Mouse (Mus musculus): ENCODE data around the gene Gm5930. TPM values are rescaled to one million over a fixed set of nuclear protein-coding genes. Genes with fewer than 3 reads are reported as not detected.
"Not testable (repeated sequence)": the region's sequence is repeated elsewhere in the genome, so short reads cannot be mapped to it uniquely, and the experiment has no call there.

Gene Gm5930
- not detected in 2 replicates for polyA plus RNA-seq (2012; rRNA removed)
- not detected in 2 replicates for polyA plus RNA-seq (2014; fragmentation: Nextera tagmentation; extraction: Ambion mirVana)

- H3K9ac ChIP-seq (replicated peaks); H3K27ac ChIP-seq; ATAC-seq (ENCODE audit: insufficient read depth); H3K27me3 ChIP-seq (ENCODE audit: control insufficient read depth, insufficient read depth, low read length); DNase-seq (ENCODE audit: low read depth in 3 of 3, low spot score in 3 of 3); H3K4me2 ChIP-seq (ENCODE audit: low read depth); H3K4me1 ChIP-seq (replicated peaks; ENCODE audit: control insufficient read depth in 2 of 2, insufficient read depth in 2 of 2, low read length in 1 of 2); H3K36me3 ChIP-seq (replicated peaks; ENCODE audit: control insufficient read depth, insufficient read depth, low read depth); H3K9me3 ChIP-seq (ENCODE audit: control insufficient read depth, low read length); H3K4me3 ChIP-seq (ENCODE audit: insufficient read depth in 1 of 2, low read depth in 2 of 2, low read length in 2 of 2): not testable (repeated sequence)
- no CpG with 5 or more reads among the region's 2 CpGs for WGBS (ENCODE audit: insufficient replicate concordance)
Measured at GRCm38 (mm10) chr14:44338484-44338883, at the start of gene Gm5930. Gene Gm5930, minus strand, starts transcription at chr14:44338584.

DNA sequence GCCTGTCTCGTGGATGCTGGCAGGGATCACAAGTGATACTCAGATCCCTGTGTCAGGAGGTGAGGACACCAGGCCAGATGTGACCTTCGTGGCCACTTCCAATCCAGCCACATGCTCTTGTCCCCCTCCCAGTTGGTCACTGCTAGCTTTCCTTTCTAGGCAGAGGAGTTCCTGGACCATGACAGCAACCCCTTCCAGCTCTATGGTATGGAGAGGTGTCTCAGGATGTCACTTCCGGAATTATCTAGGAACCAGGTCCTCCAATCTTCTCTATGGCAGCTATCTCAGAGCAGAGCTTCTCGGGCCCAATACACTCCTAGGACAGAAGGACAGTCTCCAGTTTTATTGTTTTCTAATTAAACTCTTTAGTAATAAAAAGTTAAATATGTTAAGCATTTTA lies 45.8 kb upstream of the Gm5930 start:
- not testable (repeated sequence) for H3K27me3 ChIP-seq (ENCODE audit: control insufficient read depth, insufficient read depth, low read length); H3K27ac ChIP-seq; DNase-seq (ENCODE audit: low read depth in 3 of 3, low spot score in 3 of 3); ATAC-seq (ENCODE audit: insufficient read depth); H3K36me3 ChIP-seq (replicated peaks; ENCODE audit: control insufficient read depth, insufficient read depth, low read depth); H3K4me2 ChIP-seq (ENCODE audit: low read depth); H3K9me3 ChIP-seq (ENCODE audit: control insufficient read depth, low read length); H3K4me1 ChIP-seq (replicated peaks; ENCODE audit: control insufficient read depth in 2 of 2, insufficient read depth in 2 of 2, low read length in 1 of 2); H3K4me3 ChIP-seq (ENCODE audit: insufficient read depth in 1 of 2, low read depth in 2 of 2, low read length in 2 of 2); H3K9ac ChIP-seq (replicated peaks)
- WGBS (ENCODE audit: insufficient replicate concordance): 52% methylated on average over 4 of the region's 4 CpGs

DNA sequence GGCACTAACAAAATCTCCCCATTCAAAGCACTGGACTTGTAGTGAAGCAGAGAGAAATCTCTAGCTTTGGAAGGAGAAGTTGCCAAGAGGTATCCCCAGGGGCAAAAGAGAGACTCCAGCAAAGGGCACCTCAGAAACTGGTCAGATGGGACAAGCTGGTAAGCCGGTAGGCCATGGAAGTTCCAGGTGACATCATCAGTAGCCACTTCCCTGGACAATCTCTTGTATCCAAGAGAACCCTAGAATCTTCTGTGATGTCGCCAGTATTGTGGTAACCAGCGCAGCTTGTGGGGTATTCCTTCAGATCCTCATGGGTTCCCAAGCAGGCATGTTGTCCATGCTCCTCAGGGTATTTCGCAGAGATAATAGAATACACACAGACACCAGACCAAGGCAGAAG lies 26.7 kb upstream of the Gm5930 start, which contains the start of gene Gm8229:
Gm8229 (plus strand) TSS at position 301 of the 400 bp plus-strand sequence.
- not testable (repeated sequence) for H3K36me3 ChIP-seq (replicated peaks; ENCODE audit: control insufficient read depth, insufficient read depth, low read depth); H3K27me3 ChIP-seq (ENCODE audit: control insufficient read depth, insufficient read depth, low read length); H3K9me3 ChIP-seq (ENCODE audit: control insufficient read depth, low read length); H3K4me1 ChIP-seq (replicated peaks; ENCODE audit: control insufficient read depth in 2 of 2, insufficient read depth in 2 of 2, low read length in 1 of 2); H3K9ac ChIP-seq (replicated peaks); H3K4me2 ChIP-seq (ENCODE audit: low read depth); ATAC-seq (ENCODE audit: insufficient read depth); H3K4me3 ChIP-seq (ENCODE audit: insufficient read depth in 1 of 2, low read depth in 2 of 2, low read length in 2 of 2); DNase-seq (ENCODE audit: low read depth in 3 of 3, low spot score in 3 of 3); H3K27ac ChIP-seq
- WGBS (ENCODE audit: insufficient replicate concordance): 68% methylated on average over 4 of the region's 4 CpGs

DNA sequence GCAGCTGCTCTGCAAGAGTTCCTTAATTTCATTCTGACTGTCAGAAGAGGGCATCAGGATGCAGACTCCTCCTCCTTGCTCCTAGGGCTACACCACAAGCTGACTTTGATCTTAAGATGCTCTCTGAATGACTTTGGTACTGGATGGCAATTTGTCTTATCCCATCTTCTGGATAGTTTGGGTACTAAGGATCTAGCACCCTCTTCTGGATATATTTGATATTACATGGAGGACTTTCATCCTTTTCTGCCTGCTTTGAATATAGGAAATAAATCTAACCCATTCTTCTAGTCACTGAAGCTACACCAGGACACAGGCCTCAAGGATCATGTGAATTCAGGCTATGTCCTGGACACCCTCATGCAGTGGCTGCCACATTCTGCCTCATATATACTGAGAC lies 23.9 kb upstream of the Gm5930 start:
- not testable (repeated sequence) for H3K9ac ChIP-seq (replicated peaks); H3K4me3 ChIP-seq (ENCODE audit: insufficient read depth in 1 of 2, low read depth in 2 of 2, low read length in 2 of 2); H3K36me3 ChIP-seq (replicated peaks; ENCODE audit: control insufficient read depth, insufficient read depth, low read depth); H3K9me3 ChIP-seq (ENCODE audit: control insufficient read depth, low read length); H3K27ac ChIP-seq; H3K27me3 ChIP-seq (ENCODE audit: control insufficient read depth, insufficient read depth, low read length); H3K4me2 ChIP-seq (ENCODE audit: low read depth); DNase-seq (ENCODE audit: low read depth in 3 of 3, low spot score in 3 of 3); H3K4me1 ChIP-seq (replicated peaks; ENCODE audit: control insufficient read depth in 2 of 2, insufficient read depth in 2 of 2, low read length in 1 of 2); ATAC-seq (ENCODE audit: insufficient read depth)

- 38% methylated on average over 2 of the region's 2 CpGs for WGBS (ENCODE audit: insufficient replicate concordance)
- TF ChIP-seq CTCF (IDR thresholded peaks at IDR 0.05; ENCODE audit: low read depth): 0 out of 2 replicates have a peak, but pooled peaks have one; percentile 4
Measured at GRCm38 (mm10) chr14:44361416-44361815, 23.0 kb upstream of the Gm5930 start.

DNA sequence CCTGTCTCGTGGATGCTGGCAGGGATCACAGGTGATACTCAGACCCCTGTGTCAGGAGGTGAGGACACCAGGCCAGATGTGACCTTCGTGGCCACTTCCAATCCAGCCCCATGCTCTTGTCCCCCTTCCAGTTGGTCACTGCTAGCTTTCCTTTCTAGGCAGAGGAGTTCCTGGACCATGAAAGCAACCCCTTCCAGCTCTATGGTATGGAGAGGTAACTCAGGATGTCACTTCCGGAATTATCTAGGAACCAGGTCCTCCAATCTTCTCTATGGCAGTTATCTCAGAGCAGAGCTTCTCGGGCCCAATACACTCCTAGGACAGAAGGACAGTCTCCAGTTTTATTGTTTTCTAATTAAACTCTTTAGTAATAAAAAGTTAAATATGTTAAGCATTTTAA lies 26.3 kb downstream of the Gm5930 start:
- H3K9me3 ChIP-seq (ENCODE audit: control insufficient read depth, low read length); H3K4me1 ChIP-seq (replicated peaks; ENCODE audit: control insufficient read depth in 2 of 2, insufficient read depth in 2 of 2, low read length in 1 of 2); DNase-seq (ENCODE audit: low read depth in 3 of 3, low spot score in 3 of 3); H3K9ac ChIP-seq (replicated peaks); H3K27ac ChIP-seq; H3K27me3 ChIP-seq (ENCODE audit: control insufficient read depth, insufficient read depth, low read length); H3K36me3 ChIP-seq (replicated peaks; ENCODE audit: control insufficient read depth, insufficient read depth, low read depth); H3K4me2 ChIP-seq (ENCODE audit: low read depth); ATAC-seq (ENCODE audit: insufficient read depth); H3K4me3 ChIP-seq (ENCODE audit: insufficient read depth in 1 of 2, low read depth in 2 of 2, low read length in 2 of 2): not testable (repeated sequence)
- WGBS (ENCODE audit: insufficient replicate concordance): 57% methylated on average over 3 of the region's 4 CpGs

More at GRCm38 (mm10) chr14:44361416-44361815, 23.0 kb upstream of the Gm5930 start:
- not testable (repeated sequence) for DNase-seq (ENCODE audit: low read depth in 3 of 3, low spot score in 3 of 3); H3K27ac ChIP-seq; H3K27me3 ChIP-seq (ENCODE audit: control insufficient read depth, insufficient read depth, low read length); H3K4me3 ChIP-seq (ENCODE audit: insufficient read depth in 1 of 2, low read depth in 2 of 2, low read length in 2 of 2); H3K4me2 ChIP-seq (ENCODE audit: low read depth); H3K36me3 ChIP-seq (replicated peaks; ENCODE audit: control insufficient read depth, insufficient read depth, low read depth); H3K9me3 ChIP-seq (ENCODE audit: control insufficient read depth, low read length); H3K4me1 ChIP-seq (replicated peaks; ENCODE audit: control insufficient read depth in 2 of 2, insufficient read depth in 2 of 2, low read length in 1 of 2); ATAC-seq (ENCODE audit: insufficient read depth); H3K9ac ChIP-seq (replicated peaks)

- not testable (repeated sequence) for ATAC-seq (ENCODE audit: insufficient read depth); H3K9ac ChIP-seq (replicated peaks); H3K4me1 ChIP-seq (replicated peaks; ENCODE audit: control insufficient read depth in 2 of 2, insufficient read depth in 2 of 2, low read length in 1 of 2); H3K27ac ChIP-seq; H3K9me3 ChIP-seq (ENCODE audit: control insufficient read depth, low read length); H3K36me3 ChIP-seq (replicated peaks; ENCODE audit: control insufficient read depth, insufficient read depth, low read depth); H3K4me2 ChIP-seq (ENCODE audit: low read depth); DNase-seq (ENCODE audit: low read depth in 3 of 3, low spot score in 3 of 3); H3K27me3 ChIP-seq (ENCODE audit: control insufficient read depth, insufficient read depth, low read length); H3K4me3 ChIP-seq (ENCODE audit: insufficient read depth in 1 of 2, low read depth in 2 of 2, low read length in 2 of 2)
- 63% methylated on average over 2 of the region's 2 CpGs for WGBS (ENCODE audit: insufficient replicate concordance)
Measured at GRCm38 (mm10) chr14:44285280-44285679, 53.1 kb downstream of the Gm5930 start, which contains the start of gene Gm8220. Gene Gm8220, plus strand, starts transcription at chr14:44285580.
